Mouse (Mus musculus) CD8-positive naive resting alpha-beta T cell, adult 57 days (primary cell): Measurements from ENCODE around the gene Tas2r109. TPM values are rescaled to one million over a fixed set of nuclear protein-coding genes. Genes with fewer than 3 reads are reported as not detected.

ENCODE experiments used
- total RNA-seq: library from RNA; stranded (reverse); gene quantifications from one replicate; pipeline ENCODE4 v1.2.4, GENCODE M21; 2023

Gene Tas2r109
- total RNA-seq = not detected

DNA sequence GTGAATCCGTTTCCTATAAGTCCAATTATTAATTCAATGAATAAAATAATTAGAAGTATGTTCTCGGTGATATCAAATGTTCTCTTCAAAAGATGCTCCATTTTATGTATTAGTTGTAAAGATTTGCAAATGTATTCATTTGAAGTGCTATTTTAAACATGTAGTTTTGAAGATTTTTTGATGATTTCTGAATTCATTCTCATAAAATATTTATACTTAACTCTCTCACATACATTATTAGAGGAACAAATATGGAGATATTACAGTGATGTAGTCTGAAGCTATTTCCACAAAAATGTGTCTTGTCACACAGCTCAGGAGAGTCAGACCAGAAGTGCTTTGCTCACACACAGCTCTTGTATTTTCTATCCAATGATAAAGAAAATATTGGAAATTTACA is at the start of gene Tas2r109:
TSS of gene Tas2r109 (minus strand) at position 101 of the 400 bp plus-strand sequence.

DNA sequence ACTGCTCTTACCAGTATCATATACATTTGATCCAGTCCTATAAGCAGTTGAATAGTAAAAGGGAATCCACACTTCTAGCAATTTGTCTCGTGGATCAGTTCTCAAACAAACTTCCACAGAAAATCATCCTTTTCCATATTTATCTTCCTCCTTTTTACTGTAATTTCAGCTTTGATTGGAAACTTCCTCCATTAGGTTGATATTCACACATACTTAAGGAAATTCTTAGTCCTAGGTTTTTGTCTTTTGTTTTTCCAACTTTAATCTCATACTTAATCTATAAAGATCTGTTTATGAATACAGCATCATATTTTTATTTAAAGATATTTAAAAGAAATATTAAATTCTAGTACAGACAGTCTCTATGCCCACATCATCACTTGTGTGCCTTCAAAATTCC is 22.9 kb downstream of the Tas2r109 start, which contains the start of gene Tas2r131:
TSS of gene Tas2r131 (minus strand) at position 101 of the 400 bp plus-strand sequence.

DNA sequence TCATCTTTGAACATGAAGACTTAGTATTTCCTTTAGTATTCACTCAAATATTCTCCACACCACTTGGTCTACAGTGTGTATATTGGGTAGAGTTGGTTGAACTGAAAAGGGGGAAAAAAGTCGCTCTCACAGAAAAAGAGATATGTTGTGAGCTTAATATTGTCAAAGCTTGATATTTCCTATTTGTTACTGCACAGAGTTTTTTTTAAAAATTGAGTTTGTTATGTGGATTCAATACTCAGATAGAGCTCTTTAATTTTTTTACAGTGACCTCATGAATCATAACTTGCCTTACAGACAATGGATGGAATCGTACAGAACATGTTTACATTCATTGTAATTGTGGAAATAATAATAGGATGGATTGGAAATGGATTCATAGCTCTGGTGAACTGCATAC is 30.0 kb downstream of the Tas2r109 start, which contains the start of gene Tas2r129:
TSS of gene Tas2r129 (plus strand) at position 301 of the 400 bp plus-strand sequence.

Other genes with a start within 250 kb of the Tas2r109 start
- gene Tas2r115, start 242.9 kb downstream of the Tas2r109 start, total RNA-seq = not detected
- not detected for gene Tas2r124, start 226.2 kb downstream of the Tas2r109 start, total RNA-seq
- gene Tas2r102, start 218.8 kb downstream of the Tas2r109 start, total RNA-seq = not detected
- not detected for gene Tas2r136, start 202.8 kb downstream of the Tas2r109 start, total RNA-seq
- gene Tas2r117, start 178.1 kb downstream of the Tas2r109 start, total RNA-seq = not detected
- not detected for gene Tas2r123, start 133.8 kb downstream of the Tas2r109 start, total RNA-seq
- not detected for gene Tas2r116, start 125.5 kb downstream of the Tas2r109 start, total RNA-seq
- gene Tas2r110, start 113.0 kb downstream of the Tas2r109 start, total RNA-seq = not detected
- gene Tas2r113, start 88.0 kb downstream of the Tas2r109 start, total RNA-seq = not detected
- not detected for gene Tas2r125, start 71.3 kb downstream of the Tas2r109 start, total RNA-seq
- gene Tas2r129, start 29.9 kb downstream of the Tas2r109 start, total RNA-seq = not detected
- gene Tas2r131, start 23.0 kb downstream of the Tas2r109 start, total RNA-seq = not detected
- not detected for gene Tas2r103, start 56.1 kb upstream of the Tas2r109 start, total RNA-seq
- gene Tas2r140, start 74.9 kb upstream of the Tas2r109 start, total RNA-seq = not detected
- 19.2 TPM for gene Smim10l1, start 123.9 kb upstream of the Tas2r109 start, total RNA-seq